Mouse (Mus musculus): ENCODE measurements around the gene Cxcr3. TPM values are rescaled to one million over a fixed set of nuclear protein-coding genes. Genes with fewer than 3 reads are reported as not detected.

Gene Cxcr3
- polyA plus RNA-seq, 1 experiment from 2014 or later: 0.17 TPM

GRCm38 (mm10) chrX:101734981-101735380, 912 bp upstream of the Cxcr3 start:
- H3K4me1 ChIP-seq: 0 out of 2 replicates have a peak, but pooled peaks cover under 1% of the 10 kb centered on the region
- no peak overlapping the region for H3K4me2 ChIP-seq (replicated peaks)
- WGBS: 78% methylated on average over 5 of the region's 5 CpGs
- H3K27ac ChIP-seq (replicated peaks): no peak overlapping the region
- no peaks in the 10 kb centered on the region for H3K36me3 ChIP-seq
- H3K9me3 ChIP-seq: no peaks in the 10 kb centered on the region
- H3K27me3 ChIP-seq: peaks cover 61% of the 10 kb centered on the region
- H3K4me3 ChIP-seq: no peak overlapping the region
- ATAC-seq (ENCODE audit: low FRiP score, low read depth): no peak
- no peak overlapping the region for H3K9ac ChIP-seq (replicated peaks)

GRCm38 (mm10) chrX:101733288-101733687, 781 bp downstream of the Cxcr3 start:
- Histone ChIP-seq H3K4me2 (replicated peaks) (no peak overlapping the region), H3K27ac (replicated peaks) (no peak overlapping the region), H3K27me3 (peaks cover 56% of the 10 kb centered on the region), H3K4me1 (no peaks in the 10 kb centered on the region), H3K4me3 (no peak overlapping the region), H3K36me3 (no peaks in the 10 kb centered on the region), H3K9ac (replicated peaks) (no peak overlapping the region), H3K9me3 (no peaks in the 10 kb centered on the region)
- 87% methylated on average over 3 of the region's 3 CpGs for WGBS
- ATAC-seq (ENCODE audit: low FRiP score, low read depth): no peak

GRCm38 (mm10) chrX:101732644-101733043, 1.4 kb downstream of the Cxcr3 start:
- Histone ChIP-seq H3K27me3 (peaks cover 49% of the 10 kb centered on the region), H3K4me1 (no peaks in the 10 kb centered on the region), H3K9ac (replicated peaks) (no peak overlapping the region), H3K4me2 (replicated peaks) (no peak overlapping the region), H3K9me3 (no peaks in the 10 kb centered on the region), H3K4me3 (no peak overlapping the region), H3K36me3 (no peaks in the 10 kb centered on the region), H3K27ac (replicated peaks) (no peak overlapping the region)
- ATAC-seq (ENCODE audit: low FRiP score, low read depth): no peak
- WGBS: 85% methylated on average over 12 of the region's 12 CpGs

- Histone ChIP-seq H3K4me3 (no peak overlapping the region), H3K36me3 (no peaks in the 10 kb centered on the region), H3K9ac (replicated peaks) (no peak overlapping the region), H3K27me3 (peaks cover 25% of the 10 kb centered on the region), H3K27ac (replicated peaks) (no peak overlapping the region), H3K9me3 (no peaks in the 10 kb centered on the region), H3K4me2 (replicated peaks) (no peak overlapping the region), H3K4me1 (no peaks in the 10 kb centered on the region)
- ATAC-seq (ENCODE audit: low FRiP score, low read depth): no peak
These were observed 4.1 kb downstream of the Cxcr3 start for GRCm38 (mm10) chrX:101730010-101730409.

GRCm38 (mm10) chrX:101720401-101720800, 13.7 kb downstream of the Cxcr3 start:
- WGBS: 50% methylated on average over 1 of the region's 1 CpGs
- H3K4me1 ChIP-seq: no peaks in the 10 kb centered on the region
- H3K27ac ChIP-seq (replicated peaks): no peak overlapping the region
- no peak overlapping the region for H3K4me2 ChIP-seq (replicated peaks)
- H3K4me3 ChIP-seq: no peak overlapping the region
- H3K27me3 ChIP-seq: peaks cover 5% of the 10 kb centered on the region; the same call in 1 of the 2 replicates
- no peak overlapping the region for H3K9ac ChIP-seq (replicated peaks)
- no peaks in the 10 kb centered on the region for H3K9me3 ChIP-seq
- no peaks in the 10 kb centered on the region for H3K36me3 ChIP-seq
- ATAC-seq (ENCODE audit: low FRiP score, low read depth): no peak

- 88% methylated on average over 7 of the region's 7 CpGs for WGBS
- Histone ChIP-seq H3K4me2 (replicated peaks) (no peak overlapping the region), H3K36me3 (no peaks in the 10 kb centered on the region), H3K27ac (replicated peaks) (no peak overlapping the region), H3K4me1 (no peaks in the 10 kb centered on the region), H3K27me3 (no peaks in the 10 kb centered on the region; the same call in 1 of the 2 replicates), H3K9me3 (no peaks in the 10 kb centered on the region), H3K4me3 (no peak overlapping the region), H3K9ac (replicated peaks) (no peak overlapping the region)
- no peak for ATAC-seq (ENCODE audit: low FRiP score, low read depth)
These were observed 29.0 kb downstream of the Cxcr3 start for GRCm38 (mm10) chrX:101705111-101705510.

GRCm38 (mm10) chrX:101698232-101698631, 35.8 kb downstream of the Cxcr3 start:
- 50% methylated on average over 22 of the region's 23 CpGs for WGBS
- H3K9ac ChIP-seq (replicated peaks): no peak overlapping the region
- H3K4me1 ChIP-seq: no peaks in the 10 kb centered on the region
- H3K9me3 ChIP-seq: peaks cover 15% of the 10 kb centered on the region
- H3K4me3 ChIP-seq: no peak overlapping the region
- H3K36me3 ChIP-seq: no peaks in the 10 kb centered on the region
- ATAC-seq (ENCODE audit: low FRiP score, low read depth): no peak
- H3K27me3 ChIP-seq: no peaks in the 10 kb centered on the region
- no peak overlapping the region for H3K4me2 ChIP-seq (replicated peaks)
- H3K27ac ChIP-seq (replicated peaks): no peak overlapping the region

GRCm38 (mm10) chrX:101697537-101697936, 36.5 kb downstream of the Cxcr3 start:
- no peak overlapping the region for H3K4me2 ChIP-seq (replicated peaks)
- peaks cover 15% of the 10 kb centered on the region for H3K9me3 ChIP-seq
- ATAC-seq (ENCODE audit: low FRiP score, low read depth): no peak
- no peak overlapping the region for H3K9ac ChIP-seq (replicated peaks)
- no peak overlapping the region for H3K27ac ChIP-seq (replicated peaks)
- no peak overlapping the region for H3K4me3 ChIP-seq
- WGBS: 75% methylated on average over 51 of the region's 54 CpGs
- H3K4me1 ChIP-seq: no peaks in the 10 kb centered on the region
- no peaks in the 10 kb centered on the region for H3K27me3 ChIP-seq
- no peaks in the 10 kb centered on the region for H3K36me3 ChIP-seq

GRCm38 (mm10) chrX:101695686-101696085, 38.4 kb downstream of the Cxcr3 start:
- no peak overlapping the region for H3K4me3 ChIP-seq
- H3K4me1 ChIP-seq: no peaks in the 10 kb centered on the region
- H3K4me2 ChIP-seq (replicated peaks): no peak overlapping the region
- 93% methylated on average over 27 of the region's 27 CpGs for whole genome bisulfite sequencing
- no peaks in the 10 kb centered on the region for H3K36me3 ChIP-seq
- H3K27me3 ChIP-seq: no peaks in the 10 kb centered on the region
- peaks cover 15% of the 10 kb centered on the region for H3K9me3 ChIP-seq
- no peak for ATAC-seq (ENCODE audit: low FRiP score, low read depth)
- H3K27ac ChIP-seq (replicated peaks): no peak overlapping the region
- H3K9ac ChIP-seq (replicated peaks): no peak overlapping the region

Other genes starting within 250 kb of the Cxcr3 start
- gene Taf1, start 201.5 kb downstream of the Cxcr3 start, polyA plus RNA-seq (2016; fragmentation: Nextera tagmentation; extraction: Ambion mirVana): 26.4 and 26.5 TPM in 2 replicates
- gene Ogt, start 94.2 kb downstream of the Cxcr3 start, polyA plus RNA-seq (2016; fragmentation: Nextera tagmentation; extraction: Ambion mirVana): 219 and 228 TPM in 2 replicates
- 0.28 TPM in 1 of 2 replicates, not detected in the other for gene Gm4779, start 60.2 kb upstream of the Cxcr3 start, polyA plus RNA-seq (2016; fragmentation: Nextera tagmentation; extraction: Ambion mirVana)
- 0.15 TPM in 1 of 2 replicates, not detected in the other for gene 8030474K03Rik, start 60.4 kb upstream of the Cxcr3 start, polyA plus RNA-seq (2016; fragmentation: Nextera tagmentation; extraction: Ambion mirVana)
- 9.8 and 11.7 TPM in 2 replicates for gene Nhsl2, start 115.1 kb upstream of the Cxcr3 start, polyA plus RNA-seq (2016; fragmentation: Nextera tagmentation; extraction: Ambion mirVana)